Mouse (Mus musculus): ENCODE results near the gene Ifi206. TPM values are rescaled to one million over a fixed set of nuclear protein-coding genes. Genes with fewer than 3 reads are reported as not detected.
"Not testable (repeated sequence)": the region's sequence is repeated elsewhere in the genome, so short reads cannot be mapped to it uniquely, and the experiment has no call there.

Ifi206 gene
- not detected in 2 replicates for polyA plus RNA-seq (2014; fragmentation: Nextera tagmentation; extraction: Ambion mirVana)

DNA sequence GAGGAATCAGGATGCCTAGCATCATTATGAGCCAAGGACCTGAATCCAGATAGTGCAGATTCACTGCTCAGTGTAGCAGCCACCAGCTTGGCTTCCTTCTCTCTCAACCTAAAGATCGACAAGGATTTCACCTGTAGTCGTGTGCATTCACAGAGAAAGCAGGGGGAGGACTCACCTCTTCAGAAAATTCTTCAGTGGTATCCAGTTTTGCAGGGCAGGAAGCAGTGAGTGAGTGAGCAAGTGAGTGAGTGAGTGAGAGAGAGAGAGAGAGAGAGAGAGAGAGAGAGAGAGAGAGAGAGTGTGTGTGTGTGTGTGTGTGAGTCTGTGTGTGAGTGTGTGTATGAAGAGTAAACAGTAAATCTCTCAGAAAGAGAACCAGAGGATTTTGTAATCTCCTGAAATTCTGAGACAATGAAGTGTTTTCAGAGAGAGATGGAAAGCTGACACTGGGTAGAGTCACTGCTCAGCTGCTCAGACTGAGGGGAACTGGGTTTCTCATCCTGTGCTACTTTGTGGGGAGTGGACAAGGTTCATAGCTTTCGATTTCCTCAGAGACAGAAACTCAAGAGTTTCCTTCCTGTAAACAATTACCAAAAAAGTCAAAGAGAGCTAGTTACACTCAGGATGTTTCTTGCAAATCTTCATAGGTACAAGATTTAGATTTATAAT lies at the start of gene Ifi206:
Gene Ifi206, minus strand, starts transcription at position 230 of the 669 bp plus-strand sequence.
- ATAC-seq (ENCODE audit: low FRiP score); H3K9me3 ChIP-seq (ENCODE audit: control insufficient read depth, low read length); H3K4me2 ChIP-seq; H3K36me3 ChIP-seq (ENCODE audit: control insufficient read depth, insufficient read depth, low read length); DNase-seq (ENCODE audit: low spot score, missing footprints); H3K4me1 ChIP-seq (ENCODE audit: control insufficient read depth, insufficient read depth, low read length); H3K27me3 ChIP-seq (ENCODE audit: control insufficient read depth, insufficient read depth, low read length); H3K4me3 ChIP-seq (ENCODE audit: low read depth, low read length); H3K9ac ChIP-seq (ENCODE audit: low read length); H3K27ac ChIP-seq (ENCODE audit: low read depth, low read length): not testable (repeated sequence)
- 82% methylated on average over 3 of the region's 3 CpGs for whole genome bisulfite sequencing

DNA sequence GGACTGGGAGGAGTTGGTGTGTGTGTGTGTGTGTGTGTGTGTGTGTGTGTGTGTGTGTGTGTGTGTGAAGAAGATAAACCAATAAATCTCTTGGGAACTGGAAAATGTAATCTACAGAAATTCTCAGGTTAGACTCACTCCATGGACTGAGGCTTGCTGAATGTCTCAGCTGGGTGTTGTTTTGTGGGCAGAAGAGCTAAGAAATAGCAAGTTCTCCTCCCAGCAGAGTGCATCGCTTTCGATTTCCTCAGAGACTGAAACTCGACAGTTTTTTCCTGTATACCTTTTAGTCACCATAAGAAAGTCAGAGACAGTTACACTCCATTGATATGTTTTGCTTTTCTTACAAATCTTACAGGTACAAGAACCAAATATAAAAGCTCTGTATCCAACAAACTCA lies 45.0 kb upstream of the Ifi206 start, which contains the start of gene Ifi214:
Gene Ifi214, minus strand, starts transcription at position 167 of the 400 bp plus-strand sequence.
- DNase-seq (ENCODE audit: low spot score, missing footprints); ATAC-seq (ENCODE audit: low FRiP score); H3K4me3 ChIP-seq (ENCODE audit: low read depth, low read length); H3K4me1 ChIP-seq (ENCODE audit: control insufficient read depth, insufficient read depth, low read length); H3K36me3 ChIP-seq (ENCODE audit: control insufficient read depth, insufficient read depth, low read length); H3K9me3 ChIP-seq (ENCODE audit: control insufficient read depth, low read length); H3K27me3 ChIP-seq (ENCODE audit: control insufficient read depth, insufficient read depth, low read length); H3K9ac ChIP-seq (ENCODE audit: low read length); H3K4me2 ChIP-seq; H3K27ac ChIP-seq (ENCODE audit: low read depth, low read length): not testable (repeated sequence)
- WGBS, result 97% methylated on average over 3 of the region's 3 CpGs

DNA sequence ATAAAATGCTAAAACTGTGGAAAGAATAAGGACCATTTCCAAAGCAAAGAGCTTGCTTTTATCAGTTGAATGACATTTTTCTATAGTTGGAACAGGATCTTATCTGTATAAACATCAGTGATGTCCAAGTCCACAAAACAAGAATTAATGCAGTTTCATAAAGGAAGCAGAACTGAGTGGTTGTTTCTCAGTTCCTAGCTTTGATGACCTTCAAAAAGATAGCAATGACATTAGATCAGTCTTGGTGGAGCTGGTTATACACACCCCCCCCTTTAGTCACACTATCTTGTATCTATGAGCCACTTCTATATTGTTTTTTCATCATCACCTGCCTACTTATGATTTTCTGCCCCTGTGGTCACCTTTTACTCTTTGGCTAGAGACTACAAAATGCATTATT lies 30.6 kb upstream of the Ifi206 start:
- ATAC-seq (ENCODE audit: low FRiP score), result no peak
- Histone ChIP-seq H3K36me3 (ENCODE audit: control insufficient read depth, insufficient read depth, low read length) (no peaks in the 10 kb centered on the region), H3K4me3 (ENCODE audit: low read depth, low read length) (no peak overlapping the region), H3K9me3 (ENCODE audit: control insufficient read depth, low read length) (no peaks in the 10 kb centered on the region), H3K9ac (ENCODE audit: low read length) (no peak overlapping the region), H3K4me2 (no peak overlapping the region), H3K27me3 (ENCODE audit: control insufficient read depth, insufficient read depth, low read length) (no peaks in the 10 kb centered on the region), H3K4me1 (ENCODE audit: control insufficient read depth, insufficient read depth, low read length) (no peaks in the 10 kb centered on the region), H3K27ac (ENCODE audit: low read depth, low read length) (no peak overlapping the region)
- no peak for DNase-seq (ENCODE audit: low spot score, missing footprints)

DNA sequence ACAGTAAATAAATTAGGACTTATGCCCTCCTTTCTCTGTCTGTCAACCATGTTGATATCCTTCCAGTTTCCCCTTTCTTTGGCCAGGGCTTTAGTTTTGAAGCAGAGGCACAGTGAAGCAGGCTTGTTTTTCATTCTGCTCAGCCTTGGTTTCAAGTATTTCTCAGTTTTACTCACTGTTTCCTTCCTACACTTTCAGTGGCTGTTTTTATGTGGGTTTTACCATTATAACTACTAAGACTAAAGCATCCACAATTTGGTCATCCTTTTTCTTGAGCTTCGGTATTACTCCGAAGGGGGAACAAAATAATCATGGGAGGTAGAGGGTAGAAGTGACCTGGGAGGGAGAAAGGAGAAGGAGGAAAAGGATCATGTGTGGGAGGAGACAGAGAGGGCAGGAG lies 19.8 kb upstream of the Ifi206 start:
- H3K36me3 ChIP-seq (ENCODE audit: control insufficient read depth, insufficient read depth, low read length); H3K4me2 ChIP-seq; H3K4me1 ChIP-seq (ENCODE audit: control insufficient read depth, insufficient read depth, low read length); H3K9ac ChIP-seq (ENCODE audit: low read length); H3K27me3 ChIP-seq (ENCODE audit: control insufficient read depth, insufficient read depth, low read length); H3K9me3 ChIP-seq (ENCODE audit: control insufficient read depth, low read length); H3K4me3 ChIP-seq (ENCODE audit: low read depth, low read length); ATAC-seq (ENCODE audit: low FRiP score); H3K27ac ChIP-seq (ENCODE audit: low read depth, low read length); DNase-seq (ENCODE audit: low spot score, missing footprints): not testable (repeated sequence)
- 85% methylated on average over 2 of the region's 2 CpGs for WGBS

DNA sequence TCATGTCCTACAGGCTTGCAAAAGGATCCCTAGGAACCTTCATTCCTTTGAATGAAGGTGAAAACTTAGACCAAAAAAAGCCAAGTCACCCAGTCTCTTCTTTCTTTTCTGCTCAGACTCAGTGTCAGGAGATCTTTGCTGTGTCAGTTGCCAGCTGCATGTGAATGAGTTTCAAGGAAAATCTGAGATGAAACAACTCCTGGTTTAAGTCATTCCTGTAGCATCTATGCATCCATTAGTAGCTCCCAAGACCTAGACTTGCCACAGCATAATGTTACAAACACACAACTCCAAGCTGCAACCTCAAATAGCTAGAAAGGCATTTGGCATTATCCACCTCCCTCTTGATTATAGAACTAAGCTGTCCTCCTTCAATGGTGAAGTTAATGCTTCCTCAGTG lies 642 bp upstream of the Ifi206 start:
- not testable (repeated sequence) for H3K9ac ChIP-seq (ENCODE audit: low read length); ATAC-seq (ENCODE audit: low FRiP score)

DNA sequence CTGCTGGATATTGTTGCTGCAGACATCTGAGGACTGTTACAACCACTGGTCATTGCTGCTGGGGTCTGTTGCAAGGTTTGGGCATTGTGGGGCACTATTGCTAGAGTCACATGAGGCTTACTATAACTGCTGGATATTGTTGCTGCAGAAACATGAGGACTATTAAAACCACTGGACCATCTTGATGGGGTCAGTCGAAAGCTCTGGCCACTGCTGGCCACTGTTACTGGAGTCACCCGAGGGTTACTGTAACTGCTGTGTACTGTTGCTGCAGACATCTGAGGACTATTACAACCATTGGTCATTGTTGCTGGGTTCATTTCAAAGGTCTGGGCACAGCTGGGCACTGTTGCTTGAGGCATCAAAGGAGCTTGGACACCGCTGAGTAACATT lies 9.7 kb downstream of the Ifi206 start:
- H3K9me3 ChIP-seq (ENCODE audit: control insufficient read depth, low read length); H3K4me1 ChIP-seq (ENCODE audit: control insufficient read depth, insufficient read depth, low read length); H3K27ac ChIP-seq (ENCODE audit: low read depth, low read length); ATAC-seq (ENCODE audit: low FRiP score); H3K27me3 ChIP-seq (ENCODE audit: control insufficient read depth, insufficient read depth, low read length); H3K36me3 ChIP-seq (ENCODE audit: control insufficient read depth, insufficient read depth, low read length); H3K4me2 ChIP-seq; H3K4me3 ChIP-seq (ENCODE audit: low read depth, low read length); H3K9ac ChIP-seq (ENCODE audit: low read length); DNase-seq (ENCODE audit: low spot score, missing footprints): not testable (repeated sequence)
- 83% methylated on average over 3 of the region's 3 CpGs for WGBS

More for the DNA sequence above, 642 bp upstream of the Ifi206 start:
- not testable (repeated sequence) for H3K4me3 ChIP-seq (ENCODE audit: low read depth, low read length); H3K27me3 ChIP-seq (ENCODE audit: control insufficient read depth, insufficient read depth, low read length); H3K36me3 ChIP-seq (ENCODE audit: control insufficient read depth, insufficient read depth, low read length); H3K9me3 ChIP-seq (ENCODE audit: control insufficient read depth, low read length); DNase-seq (ENCODE audit: low spot score, missing footprints); H3K27ac ChIP-seq (ENCODE audit: low read depth, low read length); H3K4me1 ChIP-seq (ENCODE audit: control insufficient read depth, insufficient read depth, low read length); H3K4me2 ChIP-seq

DNA sequence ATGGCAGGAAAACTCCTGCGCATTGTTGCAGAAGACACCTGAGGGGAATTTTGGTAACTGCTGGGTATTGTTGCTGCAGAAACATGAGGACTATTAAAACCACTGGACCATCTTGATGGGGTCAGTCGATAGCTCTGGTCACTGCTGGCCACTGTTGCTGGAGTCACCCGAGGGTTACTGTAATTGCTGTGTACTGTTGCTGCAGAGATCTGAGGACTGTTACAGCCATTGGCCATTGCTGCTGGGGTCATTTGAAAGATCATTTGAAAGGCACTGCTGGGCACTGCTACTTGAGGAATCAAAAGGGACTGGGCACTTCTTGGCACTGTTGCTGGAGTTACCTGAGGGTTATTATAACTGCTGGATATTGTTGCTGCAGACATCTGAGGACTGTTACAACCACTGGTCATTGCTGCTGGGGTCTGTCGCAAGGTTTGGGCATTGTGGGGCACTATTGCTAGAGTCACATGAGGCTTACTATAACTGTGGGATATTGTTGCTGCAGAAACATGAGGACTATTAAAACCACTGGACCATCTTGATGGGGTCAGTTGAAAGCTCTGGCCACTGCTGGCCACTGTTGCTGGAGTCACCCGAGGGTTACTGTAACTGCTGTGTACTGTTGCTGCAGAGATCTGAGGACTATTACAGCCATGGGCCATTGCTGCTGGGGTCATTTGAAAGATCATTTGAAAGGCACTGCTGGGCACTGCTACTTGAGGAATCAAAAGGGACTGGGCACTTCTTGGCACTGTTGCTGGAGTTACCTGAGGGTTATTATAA lies 10.3 kb downstream of the Ifi206 start:
- H3K4me1 ChIP-seq (ENCODE audit: control insufficient read depth, insufficient read depth, low read length); H3K4me2 ChIP-seq; H3K9ac ChIP-seq (ENCODE audit: low read length); DNase-seq (ENCODE audit: low spot score, missing footprints); H3K4me3 ChIP-seq (ENCODE audit: low read depth, low read length); H3K27me3 ChIP-seq (ENCODE audit: control insufficient read depth, insufficient read depth, low read length); H3K27ac ChIP-seq (ENCODE audit: low read depth, low read length); ATAC-seq (ENCODE audit: low FRiP score); H3K9me3 ChIP-seq (ENCODE audit: control insufficient read depth, low read length); H3K36me3 ChIP-seq (ENCODE audit: control insufficient read depth, insufficient read depth, low read length): not testable (repeated sequence)
- WGBS, result 86% methylated on average over 5 of the region's 5 CpGs

DNA sequence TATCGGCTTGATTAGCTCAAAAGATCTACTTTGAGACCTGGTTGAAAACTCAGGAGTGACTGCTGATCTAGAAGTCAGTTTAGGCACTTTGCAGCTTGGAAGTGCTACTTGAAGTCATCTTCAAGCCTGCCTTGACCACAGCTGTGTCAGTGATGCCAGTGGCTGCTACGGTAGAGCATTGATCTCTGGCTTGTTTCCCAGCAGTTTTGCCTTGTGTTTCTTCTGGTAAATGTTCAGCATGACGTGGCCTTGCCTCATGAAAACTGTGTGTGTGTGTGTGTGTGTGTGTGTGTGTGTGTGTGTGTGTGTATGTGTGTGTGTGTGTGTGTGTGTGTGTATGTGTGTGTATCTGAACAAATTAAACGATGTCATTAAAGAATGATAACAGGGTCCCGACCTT lies 34.1 kb downstream of the Ifi206 start:
- 90% methylated on average over 5 of the region's 5 CpGs for WGBS
- no peak; the same call in 1 of the 2 replicates for ATAC-seq (ENCODE audit: low FRiP score)
- Histone ChIP-seq H3K27ac (ENCODE audit: low read depth, low read length) (no peak overlapping the region), H3K27me3 (ENCODE audit: control insufficient read depth, insufficient read depth, low read length) (no peaks in the 10 kb centered on the region), H3K4me2 (no peak overlapping the region), H3K4me3 (ENCODE audit: low read depth, low read length) (no peak overlapping the region), H3K9me3 (ENCODE audit: control insufficient read depth, low read length) (no peaks in the 10 kb centered on the region), H3K4me1 (ENCODE audit: control insufficient read depth, insufficient read depth, low read length) (no peaks in the 10 kb centered on the region), H3K36me3 (ENCODE audit: control insufficient read depth, insufficient read depth, low read length) (no peaks in the 10 kb centered on the region), H3K9ac (ENCODE audit: low read length) (no peak overlapping the region)
- no peak for DNase-seq (ENCODE audit: low spot score, missing footprints)

DNA sequence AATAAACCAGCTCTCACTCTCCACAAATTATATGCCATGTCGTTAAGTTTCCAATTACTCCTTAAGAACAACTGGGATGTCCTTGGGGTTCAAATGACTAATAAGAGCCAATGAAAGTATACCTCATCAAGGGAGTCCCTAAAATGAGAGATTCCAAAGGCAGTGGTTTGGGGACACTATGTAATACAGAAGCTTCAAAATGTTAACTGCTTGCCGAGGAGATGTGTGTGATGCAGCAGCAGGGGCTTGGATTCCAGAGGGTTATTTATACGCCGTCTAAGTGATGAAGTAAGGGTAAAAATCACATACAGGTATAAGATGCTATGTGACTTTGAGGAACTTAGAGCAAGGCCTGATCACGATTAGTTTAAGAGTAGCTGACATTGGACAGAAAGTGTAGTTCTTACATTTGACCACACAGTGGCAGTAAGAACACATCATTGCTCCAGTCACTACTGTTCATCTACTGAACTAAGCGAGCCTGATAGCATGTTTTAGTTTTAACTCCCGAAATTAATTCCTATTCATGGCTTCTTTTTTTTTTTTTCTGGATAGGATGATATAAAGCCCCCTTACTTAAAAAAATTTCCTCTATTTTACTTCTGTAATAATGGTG lies 34.6 kb downstream of the Ifi206 start:
- no peaks in the 10 kb centered on the region for H3K36me3 ChIP-seq (ENCODE audit: control insufficient read depth, insufficient read depth, low read length)

More for the DNA sequence above, 34.6 kb downstream of the Ifi206 start:
- no peak overlapping the region for H3K9ac ChIP-seq (ENCODE audit: low read length)
- DNase-seq (ENCODE audit: low spot score, missing footprints) (peak; percentile 92), ATAC-seq (ENCODE audit: low FRiP score) (peak; percentile 75)
- H3K4me2 ChIP-seq, result no peak overlapping the region
- H3K27me3 ChIP-seq (ENCODE audit: control insufficient read depth, insufficient read depth, low read length), result no peaks in the 10 kb centered on the region
- WGBS, result 56% methylated on average over 7 of the region's 7 CpGs
- H3K4me3 ChIP-seq (ENCODE audit: low read depth, low read length), result no peak overlapping the region
- H3K27ac ChIP-seq (ENCODE audit: low read depth, low read length), result no peak overlapping the region
- no peaks in the 10 kb centered on the region for H3K9me3 ChIP-seq (ENCODE audit: control insufficient read depth, low read length)
- H3K4me1 ChIP-seq (ENCODE audit: control insufficient read depth, insufficient read depth, low read length), result no peaks in the 10 kb centered on the region
